Mouse (Mus musculus): Measurements from ENCODE around the gene Slc39a5.

The Slc39a5 gene

GRCm38 (mm10) chr10:128410560-128410845, 9.5 kb upstream of the Slc39a5 start:
- no peak for DNase-seq (ENCODE audit: low spot score in 2 of 2)

GRCm38 (mm10) chr10:128409692-128410559, 8.9 kb upstream of the Slc39a5 start:
- peak; percentile 96 to 97 for DNase-seq (ENCODE audit: low spot score in 2 of 2)

GRCm38 (mm10) chr10:128408591-128409535, 7.8 kb upstream of the Slc39a5 start:
- DNase-seq (ENCODE audit: low spot score in 2 of 2) = peak in 1 of 2 experiments; percentile 50

- no peak for DNase-seq (ENCODE audit: low spot score in 2 of 2)
Observed at GRCm38 (mm10) chr10:128403931-128404330, 2.9 kb upstream of the Slc39a5 start.

GRCm38 (mm10) chr10:128401638-128402037, 609 bp upstream of the Slc39a5 start:
- no peak for DNase-seq (ENCODE audit: low spot score in 2 of 2)

- DNase-seq (ENCODE audit: low spot score in 2 of 2) = no peak
Observed at GRCm38 (mm10) chr10:128400338-128400737, 691 bp downstream of the Slc39a5 start.

- no peak for DNase-seq (ENCODE audit: low spot score in 2 of 2)
Observed at GRCm38 (mm10) chr10:128397466-128397865, 3.6 kb downstream of the Slc39a5 start.

- no peak for DNase-seq (ENCODE audit: low spot score in 2 of 2)
Observed at GRCm38 (mm10) chr10:128396716-128397264, 4.2 kb downstream of the Slc39a5 start.

- DNase-seq (ENCODE audit: low spot score in 2 of 2) = no peak
Observed at GRCm38 (mm10) chr10:128396017-128396673, 4.9 kb downstream of the Slc39a5 start.

- no peak for DNase-seq (ENCODE audit: low spot score in 2 of 2)
Observed at GRCm38 (mm10) chr10:128391850-128392249, 9.2 kb downstream of the Slc39a5 start.

GRCm38 (mm10) chr10:128390366-128390765, 10.7 kb downstream of the Slc39a5 start:
- DNase-seq (ENCODE audit: low spot score in 2 of 2) = no peak

- no peak for DNase-seq (ENCODE audit: low spot score in 2 of 2)
Observed at GRCm38 (mm10) chr10:128389570-128389969, 11.5 kb downstream of the Slc39a5 start.

GRCm38 (mm10) chr10:128388941-128389340, 12.1 kb downstream of the Slc39a5 start:
- DNase-seq (ENCODE audit: low spot score in 2 of 2) = no peak

GRCm38 (mm10) chr10:128385902-128386301, 15.1 kb downstream of the Slc39a5 start:
- DNase-seq (ENCODE audit: low spot score in 2 of 2) = no peak

GRCm38 (mm10) chr10:128382482-128382881, 18.5 kb downstream of the Slc39a5 start:
- no peak for DNase-seq (ENCODE audit: low spot score in 2 of 2)

- no peak for DNase-seq (ENCODE audit: low spot score in 2 of 2)
Observed at GRCm38 (mm10) chr10:128380565-128380964, 20.5 kb downstream of the Slc39a5 start.

GRCm38 (mm10) chr10:128379260-128379659, 21.8 kb downstream of the Slc39a5 start:
- DNase-seq (ENCODE audit: low spot score in 2 of 2) = no peak

- DNase-seq (ENCODE audit: low spot score in 2 of 2) = no peak
Observed at GRCm38 (mm10) chr10:128378462-128378861, 22.6 kb downstream of the Slc39a5 start.

- no peak for DNase-seq (ENCODE audit: low spot score in 2 of 2)
Observed at GRCm38 (mm10) chr10:128377940-128378448, 23.0 kb downstream of the Slc39a5 start.

- DNase-seq (ENCODE audit: low spot score in 2 of 2) = no peak
Observed at GRCm38 (mm10) chr10:128377222-128377939, 23.6 kb downstream of the Slc39a5 start.
